Mouse (Mus musculus) bone marrow, adult 2 months (tissue): Measurements from ENCODE around the gene Ppp1r12a. TPM values are rescaled to one million over a fixed set of nuclear protein-coding genes. Genes with fewer than 3 reads are reported as not detected.

Experiments
- H3K27ac ChIP-seq: fragments of 200-500 bp; 2 replicates; pipeline ENCODE4 v1.5.1; 2012; ENCODE audit warnings: low read depth, mild to moderate bottlenecking, control low read depth, inconsistent platforms, low read length; ENCODE audit not compliant: control insufficient read depth, poor library complexity, insufficient read depth
- H3K4me1 ChIP-seq: fragments of 200-500 bp; 2 replicates; pipeline ENCODE4 v1.6.1; 2011; ENCODE audit warnings: low read length; ENCODE audit not compliant: control insufficient read depth, insufficient read depth
- H3K4me3 ChIP-seq: fragments of 200-500 bp; replicated peaks from 2 replicates; pipeline ENCODE3; 2011; ENCODE audit warnings: mild to moderate bottlenecking, low read depth, low read length, control low read depth; ENCODE audit not compliant: control insufficient read depth
- CTCF ChIP-seq: fragments of 200-500 bp; IDR thresholded peaks from 2 replicates; pipeline ENCODE4 v1.5.1; 2011; ENCODE audit warnings: low read length, control low read depth; ENCODE audit not compliant: control insufficient read depth, insufficient read depth
- POLR2A ChIP-seq: fragments of 200-500 bp; IDR thresholded peaks from 2 replicates; pipeline ENCODE4 v1.6.1; 2011; ENCODE audit warnings: low read depth, mild to moderate bottlenecking, control low read depth, low read length, borderline replicate concordance; ENCODE audit not compliant: control insufficient read depth
- whole genome bisulfite sequencing: fragments of 180-500 bp; shearing (Covaris S2); methylation state at CpG from one replicate; pipeline ENCODE4 v1.1.7; 2018; 5-methylcytosine and 5-hydroxymethylcytosine counted together
- polyA plus RNA-seq: library from polyadenylated mRNA; stranded (reverse); fragments of >200 nt; gene quantifications from 2 replicates; pipeline ENCODE4 v1.2.4, GENCODE M21; 2011; ENCODE audit warnings: low replicate concordance; ENCODE audit not compliant: missing spikeins, insufficient read depth, insufficient read length

Gene Ppp1r12a
- polyA plus RNA-seq, 1 experiment, result 68.6 TPM

- no peak for TF ChIP-seq POLR2A
- no peak for TF ChIP-seq CTCF
- Histone ChIP-seq H3K27ac (no peak overlapping the region), H3K4me1 (no peaks in the 10 kb centered on the region; the same call in 1 of the 2 replicates), H3K4me3 (no peak overlapping the region)
- 83% methylated on average over 2 of the region's 2 CpGs for WGBS
Measured at GRCm38 (mm10) chr10:108283418-108283817, 121.4 kb downstream of the Ppp1r12a start.

GRCm38 (mm10) chr10:108283837-108284236, 121.8 kb downstream of the Ppp1r12a start:
- WGBS, result 85% methylated on average over 4 of the region's 4 CpGs
- TF ChIP-seq CTCF, result no peak
- no peak for TF ChIP-seq POLR2A

GRCm38 (mm10) chr10:108284445-108284844, 122.5 kb downstream of the Ppp1r12a start:
- no peak overlapping the region for H3K4me3 ChIP-seq
- TF ChIP-seq POLR2A (no peak), CTCF (no peak)
- no peak overlapping the region for H3K27ac ChIP-seq
- no peaks in the 10 kb centered on the region; the same call in 1 of the 2 replicates for H3K4me1 ChIP-seq
- WGBS, result 89% methylated on average over 4 of the region's 4 CpGs

More at GRCm38 (mm10) chr10:108283837-108284236, 121.8 kb downstream of the Ppp1r12a start:
- Histone ChIP-seq H3K4me1 (no peaks in the 10 kb centered on the region; the same call in 1 of the 2 replicates), H3K27ac (no peak overlapping the region), H3K4me3 (no peak overlapping the region)

- TF ChIP-seq CTCF, result no peak
- TF ChIP-seq POLR2A, result no peak
- Histone ChIP-seq H3K27ac (no peak overlapping the region), H3K4me3 (no peak overlapping the region), H3K4me1 (no peaks in the 10 kb centered on the region; the same call in 1 of the 2 replicates)
- 84% methylated on average over 5 of the region's 5 CpGs for WGBS
Measured at GRCm38 (mm10) chr10:108284977-108285376, 123.0 kb downstream of the Ppp1r12a start.

GRCm38 (mm10) chr10:108286658-108287437, 124.9 kb downstream of the Ppp1r12a start:
- Histone ChIP-seq H3K4me3 (no peak overlapping the region), H3K4me1 (no peaks in the 10 kb centered on the region; the same call in 1 of the 2 replicates), H3K27ac (no peak overlapping the region)
- TF ChIP-seq CTCF (no peak), POLR2A (no peak)
- WGBS, result 82% methylated on average over 11 of the region's 11 CpGs

GRCm38 (mm10) chr10:108287438-108287801, 125.4 kb downstream of the Ppp1r12a start:
- no peak overlapping the region for H3K4me3 ChIP-seq
- no peak for TF ChIP-seq CTCF
- no peak for TF ChIP-seq POLR2A
- WGBS, result 85% methylated on average over 4 of the region's 4 CpGs
- H3K4me1 ChIP-seq, result no peaks in the 10 kb centered on the region; the same call in 1 of the 2 replicates
- no peak overlapping the region for H3K27ac ChIP-seq

GRCm38 (mm10) chr10:108290046-108290445, 128.1 kb downstream of the Ppp1r12a start:
- Histone ChIP-seq H3K4me1 (no peaks in the 10 kb centered on the region; the same call in 1 of the 2 replicates), H3K4me3 (no peak overlapping the region), H3K27ac (no peak overlapping the region)
- 89% methylated on average over 13 of the region's 13 CpGs for WGBS
- no peak for TF ChIP-seq CTCF

- no peak overlapping the region for H3K27ac ChIP-seq
- H3K4me1 ChIP-seq, result no peaks in the 10 kb centered on the region
- no peak overlapping the region for H3K4me3 ChIP-seq
- TF ChIP-seq CTCF (no peak), POLR2A (no peak)
- 77% methylated on average over 12 of the region's 12 CpGs for whole genome bisulfite sequencing
Measured at GRCm38 (mm10) chr10:108291688-108292471, 129.9 kb downstream of the Ppp1r12a start.
